ENCODE assay signal across 8 mouse cellular contexts in the genomic region with DNA sequence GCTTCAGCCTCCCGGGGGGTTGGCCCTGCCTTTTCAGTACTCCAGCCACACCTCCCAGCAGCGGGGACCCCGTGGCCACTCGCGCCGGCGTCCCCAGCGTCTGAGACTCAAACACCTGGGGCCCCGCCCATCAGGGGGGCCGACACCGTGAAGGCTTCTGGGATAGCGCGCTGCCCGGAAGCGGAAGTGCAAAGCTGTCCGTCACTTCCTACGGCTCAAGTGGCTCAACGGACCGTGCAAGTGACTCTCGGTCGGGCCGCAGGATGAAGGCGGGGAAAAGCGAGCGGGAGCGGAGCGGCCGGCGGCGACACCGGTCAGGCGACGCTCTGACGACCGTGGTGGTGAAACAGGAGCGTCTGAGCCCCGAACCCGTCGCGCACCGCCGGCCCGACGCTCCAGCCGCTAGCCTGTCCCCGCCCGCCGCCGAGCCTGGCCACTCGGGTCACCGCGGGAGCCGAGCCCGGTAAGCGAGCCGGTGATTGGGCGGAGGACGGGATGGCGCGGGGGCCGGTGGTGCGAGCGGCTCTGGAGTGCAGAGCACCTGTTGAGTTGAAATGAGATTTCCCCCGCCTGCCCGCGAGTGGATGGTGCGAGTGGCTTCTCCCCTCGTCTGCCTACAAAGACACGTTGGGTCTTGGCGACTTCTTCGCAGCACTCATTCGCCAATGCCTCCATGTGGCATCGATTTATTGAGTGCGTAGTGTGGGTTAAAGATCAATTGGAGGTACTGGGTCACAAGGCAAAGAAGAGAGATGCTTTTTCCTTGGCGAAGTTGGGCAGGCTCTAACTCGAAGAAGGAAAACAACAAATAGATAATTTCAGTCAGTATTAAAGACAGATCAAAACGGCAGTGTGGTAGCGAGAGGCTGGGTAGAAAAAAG. TPM values are rescaled to one million over a fixed set of nuclear protein-coding genes. Genes with fewer than 3 reads are reported as not detected.
DNase-seq lines count a peak whose midpoint lies in the region; ATAC-seq and TF ChIP-seq lines count a peak whose summit lies in the region.

Snip1 (plus strand) TSS at position 183 of the 881 bp plus-strand sequence.

- ATAC-seq in lung, postnatal 0 days = peak; percentile 97

- peak within 1 kb of the TSS; percentile 41 for H3K27ac ChIP-seq in MEL (ENCODE audit: control insufficient read depth, low read depth, low read length)
- no peak within 1 kb of the TSS for H3K27ac ChIP-seq in cerebellum, adult 2 months (ENCODE audit: insufficient read depth, low read length)
- peak within 1 kb of the TSS; percentile 88 for H3K27ac ChIP-seq in hindbrain, embryonic 10.5 days
- peak within 1 kb of the TSS; percentile 78 for H3K27ac ChIP-seq in lung, postnatal 0 days (ENCODE audit: low read length)

- peaks cover 0 to 15% of the 10 kb centered on the region in 2 experiments; a peak in 2 of 4 replicates for H3K4me1 ChIP-seq in MEL (ENCODE audit: control insufficient read depth in 1 of 2, insufficient read depth in 2 of 2, low read length in 2 of 2)
- peaks cover 2% of the 10 kb centered on the region; the same call in 1 of the 2 replicates for H3K4me1 ChIP-seq in cerebellum, adult 2 months (ENCODE audit: control insufficient read depth, insufficient read depth, low read length)
- peaks cover 26% of the 10 kb centered on the region for H3K4me1 ChIP-seq in hindbrain, embryonic 10.5 days (replicated peaks)
- H3K4me1 ChIP-seq in lung, postnatal 0 days (ENCODE audit: insufficient read depth, low read depth, low read length) = peaks cover 8% of the 10 kb centered on the region; the same call in 1 of the 2 replicates

- H3K4me2 ChIP-seq in lung, postnatal 0 days (replicated peaks; ENCODE audit: low read depth, low read length) = peak within 1 kb of the TSS; percentile 70

- H3K27me3 ChIP-seq in MEL (ENCODE audit: control insufficient read depth in 1 of 2, insufficient read depth in 2 of 2, low read length in 2 of 2) = no peaks in the 10 kb centered on the region
- no peaks in the 10 kb centered on the region for H3K27me3 ChIP-seq in cerebellum, adult 2 months (ENCODE audit: control insufficient read depth, insufficient read depth, low read length)
- H3K27me3 ChIP-seq in hindbrain, embryonic 10.5 days (ENCODE audit: insufficient read depth, poor library complexity, severe bottlenecking) = peaks cover 6% of the 10 kb centered on the region
- H3K27me3 ChIP-seq in lung, postnatal 0 days (replicated peaks; ENCODE audit: insufficient read depth, low read length) = no peaks in the 10 kb centered on the region

- no peak for TF ChIP-seq CTCF in MEL (IDR thresholded peaks at IDR 0.05 in 2 of 3, conservative IDR thresholded peaks at IDR 0.05 in 1 of 3; ENCODE audit: control insufficient read depth in 1 of 3, insufficient read depth in 1 of 3, low read depth in 2 of 3, low read length in 3 of 3, poor library complexity in 1 of 3, severe bottlenecking in 1 of 3)
- TF ChIP-seq CTCF in cerebellum, adult 2 months (IDR thresholded peaks at IDR 0.05; ENCODE audit: borderline replicate concordance, insufficient read depth, low read depth, low read length) = no peak
- TF ChIP-seq CTCF in lung, postnatal 0 days (IDR thresholded peaks at IDR 0.05) = no peak

- TF ChIP-seq EP300 in MEL (IDR thresholded peaks at IDR 0.05; ENCODE audit: low read depth in 1 of 2, low read length in 2 of 2) = no peak
- no peak for TF ChIP-seq EP300 in lung, postnatal 0 days (IDR thresholded peaks at IDR 0.05)

- TF ChIP-seq POLR2A in MEL (IDR thresholded peaks at IDR 0.05; ENCODE audit: control insufficient read depth in 1 of 2, insufficient read depth in 1 of 2, low read depth in 1 of 2, low read length in 2 of 2, poor library complexity in 1 of 2) = peak; percentile 97 to 98
- peak; percentile 88 for TF ChIP-seq POLR2A in cerebellum, adult 2 months (IDR thresholded peaks at IDR 0.05; ENCODE audit: borderline replicate concordance, insufficient read depth, low read length)

- peak within 1 kb of the TSS; percentile 74 to 88 for H3K4me3 ChIP-seq in MEL (ENCODE audit: control insufficient read depth in 1 of 2, insufficient read depth in 1 of 2, low read depth in 2 of 2, low read length in 2 of 2)
- H3K4me3 ChIP-seq in cerebellum, adult 2 months (replicated peaks; ENCODE audit: insufficient read depth, low read depth, low read length) = peak within 1 kb of the TSS; percentile 81
- peak within 1 kb of the TSS; percentile 93 for H3K4me3 ChIP-seq in hindbrain, embryonic 10.5 days
- peak within 1 kb of the TSS; percentile 91 for H3K4me3 ChIP-seq in lung, postnatal 0 days (ENCODE audit: low read depth, low read length)

- no peak for TF ChIP-seq RAD21 in MEL (IDR thresholded peaks at IDR 0.05; ENCODE audit: low read depth, low read length)

- peak; percentile 96 for DNase-seq in MEL (ENCODE audit: low read depth, low spot score)
- DNase-seq in cerebellum, adult 2 months = peak; percentile 95 to 96
- DNase-seq in forelimb bud, embryonic 11.5 days (ENCODE audit: low read depth, low spot score) = peak; percentile 92
- DNase-seq in hindbrain, embryonic 10.5 days (ENCODE audit: low spot score) = peak; percentile 93
- DNase-seq in layer of hippocampus, adult 9-11 months = peak; percentile 94
- peak; percentile 96 for DNase-seq in lung, postnatal 0 days (ENCODE audit: low spot score)
- peak; percentile 85 for DNase-seq in ovary, postnatal 14 days (ENCODE audit: low spot score)
- peak; percentile 93 for DNase-seq in thymus, postnatal 14 days

- peaks cover 23% of the 10 kb centered on the region for H3K79me2 ChIP-seq in MEL (ENCODE audit: control insufficient read depth, insufficient read depth, low read length, poor library complexity)

- peak within 1 kb of the TSS; percentile 80 for H3K9ac ChIP-seq in MEL (ENCODE audit: control insufficient read depth, low read depth, low read length, poor library complexity, severe bottlenecking)
- peak within 1 kb of the TSS; percentile 79 for H3K9ac ChIP-seq in lung, postnatal 0 days (replicated peaks; ENCODE audit: low read depth)

- H3K9me3 ChIP-seq in MEL (replicated peaks; ENCODE audit: insufficient read depth, low read length) = no peaks in the 10 kb centered on the region
- H3K9me3 ChIP-seq in hindbrain, embryonic 10.5 days = no peaks in the 10 kb centered on the region
- no peaks in the 10 kb centered on the region for H3K9me3 ChIP-seq in lung, postnatal 0 days (ENCODE audit: low read length)

- WGBS in cerebellum, adult 2 months = under 1% methylated on average over 77 of the region's 78 CpGs
- WGBS in hindbrain, embryonic 10.5 days = 1% methylated on average over 78 of the region's 78 CpGs
- WGBS in lung, postnatal 0 days = 2% methylated on average over 72 of the region's 78 CpGs

- H3K36me3 ChIP-seq in MEL (ENCODE audit: control insufficient read depth in 1 of 2, insufficient read depth in 2 of 2, low read length in 2 of 2) = peaks cover 9 to 15% of the 10 kb centered on the region in 2 experiments
- H3K36me3 ChIP-seq in hindbrain, embryonic 10.5 days = peaks cover 39% of the 10 kb centered on the region
- H3K36me3 ChIP-seq in lung, postnatal 0 days (ENCODE audit: insufficient read depth, low read length) = peaks cover 13% of the 10 kb centered on the region; the same call in 1 of the 2 replicates

TF ChIP-seq in MEL, 35 proteins besides CTCF, POLR2A, EP300 and RAD21 (continues in another document):
- TF ChIP-seq SIN3A (IDR thresholded peaks at IDR 0.05; ENCODE audit: low read length) (peak; percentile 95), E2F4 (IDR thresholded peaks at IDR 0.05; ENCODE audit: borderline replicate concordance, low read depth, low read length) (no peak), HCFC1 (IDR thresholded peaks at IDR 0.05; ENCODE audit: low read depth, low read length) (peak; percentile 96), MAFK (IDR thresholded peaks at IDR 0.05; ENCODE audit: borderline replicate concordance, low read depth, low read length) (no peak), ZKSCAN1 (IDR thresholded peaks at IDR 0.05; ENCODE audit: low read depth, low read length) (no peak), JUND (IDR thresholded peaks at IDR 0.05; ENCODE audit: low read depth, low read length) (no peak), ELF1 (IDR thresholded peaks at IDR 0.05; ENCODE audit: low read depth, low read length) (peak; percentile 97), GATA1 (IDR thresholded peaks at IDR 0.05; ENCODE audit: low read depth, low read length) (no peak), POLR2AphosphoS5 (IDR thresholded peaks at IDR 0.05; ENCODE audit: borderline replicate concordance, low read depth, low read length) (no peak), TCF12 (IDR thresholded peaks at IDR 0.05; ENCODE audit: low read depth, low read length) (peak; percentile 60), MXI1 (IDR thresholded peaks at IDR 0.05; ENCODE audit: low read depth, low read length) (peak; percentile 71), USF1 (IDR thresholded peaks at IDR 0.05; ENCODE audit: low read depth, low read length) (peak; percentile 68), NRF1 (IDR thresholded peaks at IDR 0.05; ENCODE audit: insufficient read depth, low read depth, low read length, poor library complexity, severe bottlenecking) (peak; percentile 39), POLR2AphosphoS2 (IDR thresholded peaks at IDR 0.05; ENCODE audit: low read length) (peak; percentile 90; the same call in 1 of the 2 replicates), USF2 (IDR thresholded peaks at IDR 0.05; ENCODE audit: borderline replicate concordance in 1 of 2, insufficient read depth in 1 of 2, low read depth in 1 of 2, low read length in 2 of 2) (no peak), MYB (IDR thresholded peaks at IDR 0.05; ENCODE audit: low read depth, low read length) (0 out of 2 replicates have a peak, but pooled peaks have one; percentile 49), ZNF384 (IDR thresholded peaks at IDR 0.05; ENCODE audit: low read depth, low read length) (no peak), ZC3H11A (IDR thresholded peaks at IDR 0.05; ENCODE audit: low read depth, low read length) (no peak), CHD2 (IDR thresholded peaks at IDR 0.05; ENCODE audit: low read length) (no peak), ETS1 (IDR thresholded peaks at IDR 0.05; ENCODE audit: low read depth, low read length) (peak; percentile 49; the same call in 1 of the 2 replicates), RCOR1 (IDR thresholded peaks at IDR 0.05; ENCODE audit: low read depth, low read length) (no peak), SMC3 (IDR thresholded peaks at IDR 0.05; ENCODE audit: low read depth, low read length) (no peak), KAT2A (conservative IDR thresholded peaks at IDR 0.05; ENCODE audit: low read depth, low read length) (peak; percentile 80; the same call in 1 of the 2 replicates)

RNA-seq across cellular contexts. Expression of gene Snip1, which starts in this region (rescaled TPM):
- 35.6 and 40.6 TPM in 2 replicates for total RNA-seq in MEL (2012; rRNA removed)
- 10 to 100 TPM; 33.4 to 62.2 TPM for polyA plus RNA-seq in MEL (2012; ENCODE audit: insufficient read depth in 1 of 2, insufficient read length in 2 of 2, low read depth in 1 of 2, low replicate concordance in 2 of 2, missing spikeins in 1 of 2)
- polyA plus RNA-seq in cerebellum, adult 2 months (2012; rRNA removed) = 13.5 and 14.5 TPM in 2 replicates
- 29.2 and 30.7 TPM in 2 replicates for polyA plus RNA-seq in hindbrain, embryonic 10.5 days (2016; fragmentation: Nextera tagmentation; extraction: Ambion mirVana)
- 17.4 and 18.0 TPM in 2 replicates for polyA plus RNA-seq in lung, postnatal 0 days (2015; fragmentation: Nextera tagmentation; extraction: Ambion mirVana)
